Mouse (Mus musculus) frontal cortex, postnatal 36 days (tissue): ENCODE results near the gene Calcoco2.

ENCODE experiments used
- DNase-seq, 2 experiments: peaks; one replicate each; pipeline ENCODE4 v3.0.0; 2022; ENCODE audit warnings: low spot score in 2 of 2

Calcoco2 gene

DNA sequence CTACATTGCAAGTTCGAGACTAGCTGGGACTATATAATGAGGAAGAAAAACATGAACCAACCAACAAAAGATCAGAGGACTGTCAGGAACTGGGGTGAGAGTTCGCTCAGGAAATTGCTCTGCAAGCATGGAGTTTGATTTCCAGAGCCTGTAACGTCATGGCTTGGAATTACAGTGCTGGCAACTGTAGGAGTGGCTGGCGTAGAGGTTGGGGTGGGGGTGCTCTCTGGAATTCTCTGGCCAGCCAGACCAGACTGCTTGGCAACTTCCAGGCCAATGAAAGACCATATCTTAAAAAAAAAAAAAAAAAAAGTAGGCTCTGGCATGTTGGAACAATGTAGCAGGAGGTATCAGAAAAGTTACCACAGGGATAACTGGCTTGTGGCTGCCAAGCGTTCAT is 31.0 kb downstream of the Calcoco2 start:
- DNase-seq, result no peak

DNA sequence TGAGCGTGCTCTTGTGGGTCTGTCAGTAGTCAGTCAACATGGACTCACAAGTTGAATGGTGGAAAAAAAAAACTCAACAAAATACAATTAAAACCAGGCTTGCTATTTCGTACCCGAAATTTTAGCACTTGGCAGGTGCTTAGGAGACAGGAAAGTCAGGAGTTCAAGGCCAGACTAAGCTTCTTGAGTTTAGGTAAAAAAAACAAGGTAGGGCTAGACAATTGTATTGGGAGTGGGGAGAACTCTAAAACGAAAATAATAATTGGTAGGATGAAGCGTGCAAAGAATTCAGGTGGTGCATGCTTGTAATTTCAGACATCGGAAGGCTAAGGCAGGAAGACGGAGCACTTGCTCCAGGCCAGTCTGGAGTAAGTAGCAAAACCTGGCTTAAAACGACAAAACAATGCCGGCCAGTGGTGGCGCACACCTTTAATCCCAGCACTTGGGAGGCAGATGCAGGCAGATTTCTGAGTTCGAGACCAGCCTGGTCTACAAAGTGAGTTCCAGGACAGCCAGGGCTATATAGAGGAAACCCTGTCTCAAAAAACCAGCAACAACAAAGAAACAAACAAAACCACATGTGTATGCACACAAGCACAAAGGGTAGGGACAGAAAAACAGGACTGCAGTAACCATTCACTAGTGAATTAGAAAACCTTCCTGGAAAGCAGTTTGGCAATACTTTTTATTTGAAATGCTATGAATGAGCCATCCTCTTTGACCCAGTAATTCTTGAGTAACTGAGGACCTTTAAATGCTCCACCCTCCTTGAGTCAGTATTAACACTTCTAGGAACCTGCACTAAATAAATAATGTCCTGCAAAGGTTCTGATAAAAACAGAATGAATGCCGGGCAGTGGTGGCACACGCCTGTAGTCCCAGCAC is 35.3 kb downstream of the Calcoco2 start:
- DNase-seq, result no peak

DNA sequence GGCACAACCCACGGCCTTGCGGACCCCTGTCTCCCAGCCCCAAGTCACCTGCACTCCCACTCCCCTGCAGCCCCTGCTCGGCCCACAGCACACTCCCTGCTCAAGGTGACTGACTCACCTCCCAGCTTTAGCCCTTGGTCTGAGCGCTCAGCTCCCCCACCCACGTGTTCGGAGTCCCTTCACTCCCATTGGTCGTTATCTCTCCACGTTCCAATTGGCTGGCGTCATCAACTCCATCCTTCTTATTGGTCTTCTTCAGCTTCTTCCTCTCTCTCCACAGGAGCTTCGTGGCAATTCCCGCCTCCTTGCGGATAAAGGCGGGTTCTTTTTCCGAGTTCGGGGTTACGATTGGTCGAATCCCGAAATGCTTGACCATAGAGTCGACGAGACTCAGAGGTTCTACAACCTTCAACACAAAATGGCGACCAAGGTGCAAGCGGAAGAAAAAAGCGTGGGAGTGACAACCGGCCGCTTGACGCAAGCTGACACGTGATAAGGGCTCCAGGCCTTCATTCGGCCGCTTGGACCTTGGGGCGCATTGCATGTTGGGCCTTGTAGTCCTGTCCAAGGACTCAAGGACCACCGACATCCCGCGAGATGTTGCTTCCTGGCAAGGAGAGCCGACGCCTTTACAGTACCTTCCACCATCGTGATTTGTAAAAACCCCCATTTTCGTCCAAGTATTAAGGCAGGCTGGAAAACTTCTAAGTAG is 36.1 kb downstream of the Calcoco2 start, which contains the start of gene Atp5g1:
TSS of gene Atp5g1 (minus strand) at position 162 of the 712 bp plus-strand sequence.
- DNase-seq, result peak; percentile 99 to 100

DNA sequence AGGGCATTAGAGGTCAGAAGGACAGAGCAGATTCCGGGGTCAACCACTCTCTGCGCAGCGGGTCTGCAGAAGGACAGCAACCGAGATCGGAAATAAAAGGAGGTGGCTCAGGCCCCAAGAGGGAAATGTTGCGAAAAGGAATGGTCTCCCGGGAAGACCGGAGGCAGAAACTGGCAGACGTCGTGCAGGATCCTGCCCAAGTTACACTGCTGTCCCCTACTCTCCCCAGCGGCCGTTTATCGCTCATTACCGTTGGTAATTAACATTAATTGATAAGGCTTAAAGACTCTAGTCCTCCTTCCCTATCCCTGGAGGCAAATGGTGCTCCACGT is 36.6 kb downstream of the Calcoco2 start:
- no peak for DNase-seq

DNA sequence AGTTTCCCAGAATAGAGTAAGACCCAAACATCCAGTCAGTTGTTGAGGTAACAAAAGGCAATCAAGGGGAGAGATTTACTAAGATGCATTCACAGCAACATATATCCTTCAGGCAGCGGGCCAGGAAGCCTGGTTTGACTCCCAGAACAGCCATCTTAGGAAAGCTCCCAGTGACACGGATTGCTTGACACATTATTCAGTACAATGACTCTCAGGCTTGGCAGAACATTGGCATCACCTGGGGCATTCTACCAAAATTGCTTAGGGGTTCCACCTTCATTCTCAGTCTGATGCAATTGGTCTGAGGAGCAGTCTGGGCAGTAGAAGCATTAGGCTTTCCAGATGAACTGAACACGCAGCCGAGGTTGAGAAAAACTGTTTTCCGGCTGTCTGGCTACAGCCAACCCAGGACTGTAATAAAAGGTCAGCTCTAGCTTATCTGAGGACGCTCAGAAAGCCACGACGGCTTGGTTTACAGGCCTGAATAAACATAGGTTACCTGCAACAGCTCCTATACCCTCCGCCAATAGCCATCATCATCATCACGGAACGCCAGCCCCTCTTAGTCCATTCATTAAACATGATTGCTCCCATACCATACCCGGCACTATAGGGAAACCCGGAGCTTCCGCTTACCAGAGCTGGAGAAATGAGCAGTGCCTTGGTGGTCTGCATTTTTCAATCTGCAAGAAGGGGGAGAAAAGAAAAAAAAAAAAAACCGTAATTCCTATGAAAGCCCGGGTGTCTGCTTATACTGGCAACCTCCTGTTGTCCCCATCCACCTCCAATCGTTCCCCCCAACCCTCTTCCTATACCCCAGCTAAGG is 37.2 kb downstream of the Calcoco2 start:
- DNase-seq, result peak; percentile 17 to 36

DNA sequence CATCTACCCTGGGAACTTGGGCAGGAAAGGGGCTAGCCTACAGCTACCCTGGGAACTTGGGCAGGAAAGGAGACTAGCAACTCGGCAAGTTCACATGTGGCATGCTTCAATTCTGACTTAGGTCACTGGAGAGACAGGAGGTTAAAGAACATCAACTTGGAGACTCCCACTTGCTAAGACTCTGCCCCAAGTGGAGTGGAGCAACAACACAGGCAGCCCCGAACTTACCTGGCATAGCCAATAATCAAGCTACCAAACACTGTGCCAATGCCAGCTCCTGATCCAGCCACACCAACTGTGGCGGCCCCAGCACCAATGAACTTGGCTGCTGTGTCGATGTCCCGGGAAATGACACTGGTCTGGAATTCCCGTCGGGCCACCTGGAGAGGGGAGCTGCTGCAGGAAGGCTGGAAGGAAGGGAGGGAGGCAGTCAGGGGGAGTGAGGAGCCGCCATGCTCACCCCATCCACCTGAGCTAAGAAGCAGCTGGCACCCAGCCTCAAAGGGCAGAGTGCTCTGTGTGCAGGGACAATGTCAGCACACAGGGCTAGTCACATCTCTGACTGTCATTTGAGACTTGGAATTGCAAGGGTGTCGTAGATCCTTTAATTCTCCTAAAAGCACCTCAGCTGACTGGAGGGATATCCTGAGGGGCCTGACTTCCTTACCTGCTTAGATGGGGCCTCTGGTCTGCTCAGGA is 38.3 kb downstream of the Calcoco2 start:
- DNase-seq, result no peak

DNA sequence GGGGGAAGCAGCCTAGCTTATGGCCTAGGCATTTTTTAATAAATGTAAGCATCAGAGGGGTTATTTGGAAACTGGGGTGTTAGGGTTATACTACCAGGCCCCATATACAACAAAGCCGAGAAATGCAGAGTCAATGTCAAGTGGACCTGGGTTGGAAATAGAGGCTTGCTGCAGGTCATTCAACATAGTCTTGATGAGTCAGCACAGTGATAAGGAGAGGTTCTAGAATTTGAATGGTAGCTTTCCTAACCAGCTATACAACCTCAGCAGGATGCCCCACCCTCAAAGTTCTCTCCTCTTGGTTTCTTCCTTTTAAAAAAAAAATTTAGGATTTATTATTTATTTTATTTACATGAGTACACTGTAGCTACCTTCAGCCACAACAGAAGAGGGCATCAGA is 40.8 kb downstream of the Calcoco2 start:
- DNase-seq, result no peak

DNA sequence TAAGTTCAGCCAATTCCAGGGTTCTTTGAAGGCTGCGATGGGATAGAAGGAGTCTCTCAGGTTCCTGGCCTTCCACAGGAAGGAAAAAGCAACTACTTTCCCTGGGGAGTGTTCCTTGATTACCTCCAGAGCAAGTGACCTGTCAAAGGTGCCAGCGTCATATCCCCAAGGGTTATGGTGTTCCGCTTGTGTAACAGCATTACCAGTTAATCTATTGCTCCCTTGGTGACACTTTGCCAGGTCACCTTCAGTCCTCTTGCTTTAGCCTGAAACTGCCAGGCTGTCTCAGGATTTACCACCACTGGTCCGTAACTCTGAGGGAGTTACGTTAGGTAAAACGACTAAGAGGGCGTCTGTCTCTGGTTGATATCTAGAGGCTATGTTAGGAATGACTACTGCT is 41.4 kb downstream of the Calcoco2 start:
- DNase-seq, result no peak

DNA sequence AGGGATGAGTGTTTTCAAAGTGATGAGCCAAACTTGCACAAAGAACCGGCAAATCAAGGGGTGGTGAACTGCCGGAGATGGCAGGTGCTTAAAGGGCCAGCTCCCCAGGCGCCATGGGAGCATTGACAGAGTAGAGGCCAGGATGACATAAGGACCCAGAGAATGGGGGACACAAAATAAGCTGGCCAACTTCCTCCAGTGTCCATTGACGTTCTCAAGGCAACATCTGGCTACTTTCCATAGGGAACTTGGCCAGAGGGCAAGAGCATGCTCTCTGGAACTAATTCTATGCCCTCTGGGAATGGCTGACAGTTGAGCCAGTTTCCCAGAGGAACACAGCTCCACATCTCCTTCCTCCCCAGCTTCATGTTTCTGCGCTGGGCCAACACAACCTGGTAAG is 43.5 kb downstream of the Calcoco2 start:
- DNase-seq, result no peak

DNA sequence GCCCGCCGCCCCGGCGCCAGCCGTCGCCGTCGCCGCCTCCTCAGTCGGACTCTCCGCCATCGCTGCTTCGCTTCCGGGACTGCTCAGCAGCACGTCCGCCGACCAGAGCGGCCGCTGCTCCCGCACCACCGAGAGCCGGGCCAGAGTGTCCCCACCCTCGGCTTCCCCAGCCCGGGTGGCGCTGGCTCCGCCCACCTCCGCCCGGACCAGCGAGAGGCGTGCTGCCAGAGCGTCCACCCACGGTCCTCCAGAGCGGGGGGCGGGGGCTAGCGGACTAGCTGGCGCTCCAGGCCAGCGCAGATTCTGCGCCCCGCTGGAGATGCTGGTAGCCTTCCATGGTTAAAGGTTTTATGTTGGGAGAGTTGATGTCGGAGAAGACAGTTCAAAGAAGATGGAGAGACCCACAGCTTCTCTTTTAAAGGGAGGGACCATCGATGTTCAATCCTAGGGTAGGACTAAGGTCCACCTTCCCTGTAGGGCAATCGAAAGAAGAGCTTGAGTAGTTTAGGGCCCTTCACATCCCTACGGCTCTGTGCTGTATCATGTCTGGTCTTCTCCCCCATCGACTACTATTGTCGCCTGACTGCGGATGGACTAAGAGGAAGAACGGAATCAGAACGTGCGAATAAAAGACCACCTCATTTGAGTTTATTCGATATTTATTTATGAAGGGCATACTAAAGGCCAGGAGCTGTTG is 46.4 kb downstream of the Calcoco2 start, which contains the start of gene Ube2z:
TSS of gene Ube2z (minus strand) at position 174 of the 697 bp plus-strand sequence.
- DNase-seq, result peak; percentile 97 to 98

DNA sequence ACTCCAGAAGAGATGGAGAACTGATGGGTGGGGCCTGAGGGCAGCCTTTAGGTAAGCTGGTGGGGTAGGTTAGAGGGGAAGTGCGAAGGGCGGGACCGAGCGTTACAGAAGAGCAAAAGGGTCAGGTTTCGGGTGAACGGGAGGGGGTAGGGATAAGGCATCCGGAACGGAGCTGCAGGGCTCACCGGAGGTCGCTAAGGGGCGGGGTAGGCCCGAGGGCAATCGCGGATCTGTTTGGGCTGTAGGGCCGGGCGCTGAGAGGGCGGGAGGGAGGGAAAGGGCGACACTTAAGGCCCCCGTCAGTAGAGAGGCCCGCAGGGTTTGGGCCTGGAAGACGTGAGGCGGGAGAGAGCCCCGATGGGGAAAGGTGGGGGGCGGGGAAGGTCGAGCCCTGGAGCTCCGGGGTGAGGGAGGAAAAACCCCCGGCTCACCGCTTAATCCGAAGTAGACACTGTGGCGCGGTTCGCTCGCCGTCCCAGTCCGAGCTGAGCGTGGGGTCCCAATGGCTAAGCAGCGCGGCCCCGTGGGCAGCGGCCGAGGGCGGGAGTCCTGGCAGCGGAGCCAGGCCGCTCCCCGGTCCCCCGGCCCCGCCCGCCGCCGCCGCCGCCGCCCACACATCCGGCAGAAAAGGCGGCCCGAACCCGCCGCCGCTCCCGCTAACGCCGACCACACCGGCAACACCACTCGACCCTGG is 47.1 kb downstream of the Calcoco2 start:
- no peak for DNase-seq

DNA sequence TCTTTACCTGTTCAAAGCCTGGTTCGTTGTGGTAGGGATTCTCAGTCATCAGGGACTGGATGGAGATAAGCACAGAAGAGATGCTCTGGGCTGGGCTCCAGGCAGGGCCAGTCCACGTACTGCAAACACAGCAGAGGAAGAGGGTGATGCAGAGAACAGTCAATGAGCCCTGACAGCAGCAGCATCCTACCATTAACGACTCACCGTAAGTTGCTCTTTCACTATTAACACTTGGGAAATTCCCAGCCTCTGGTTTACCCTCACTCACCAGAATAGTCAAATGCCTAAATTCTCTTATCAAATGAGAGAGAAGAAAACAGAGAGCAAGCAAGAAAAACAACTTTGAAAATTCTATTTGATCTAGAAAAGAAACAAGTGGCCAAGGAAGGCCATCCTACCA is 53.5 kb downstream of the Calcoco2 start:
- no peak for DNase-seq

DNA sequence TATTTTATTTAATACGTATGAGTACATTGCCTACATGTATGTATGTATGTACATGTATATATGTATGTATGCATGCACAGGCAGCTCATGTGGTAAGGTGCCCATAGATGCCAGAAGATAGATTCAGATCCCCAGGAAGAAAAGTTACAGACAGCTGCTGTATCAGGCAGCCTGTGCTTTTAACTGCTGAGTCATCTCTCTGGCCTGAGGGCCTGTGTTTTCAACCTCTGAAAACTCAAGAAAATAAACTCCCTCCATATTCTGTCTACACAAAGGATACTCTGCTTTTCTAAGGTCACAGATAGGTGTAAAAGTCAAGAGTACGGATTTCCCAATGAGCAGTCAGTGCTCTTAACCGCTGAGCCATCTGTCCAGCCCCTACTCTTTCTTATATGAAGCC is 60.9 kb downstream of the Calcoco2 start:
- DNase-seq, result no peak

DNA sequence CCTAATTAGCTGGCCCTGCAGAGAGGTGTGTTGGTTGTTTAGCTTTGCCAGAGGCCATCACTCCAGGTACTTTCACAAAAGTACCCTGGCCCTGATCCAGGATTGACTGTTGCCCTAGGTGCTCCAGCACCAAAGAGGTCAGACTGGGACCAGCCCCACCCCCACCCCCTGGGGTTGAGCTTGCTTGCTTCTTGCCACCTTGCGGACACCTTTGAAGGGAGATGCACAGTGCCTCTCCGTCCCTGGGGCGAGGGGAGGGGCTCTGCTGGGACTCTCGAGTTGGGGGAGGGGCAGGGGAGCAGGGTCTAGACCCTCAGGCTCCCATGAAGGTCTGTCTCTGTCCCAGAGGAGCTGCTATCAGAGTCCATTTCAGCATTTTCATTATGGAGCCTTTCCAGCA is 61.8 kb downstream of the Calcoco2 start:
- DNase-seq, result no peak
